Mouse (Mus musculus) midbrain, embryonic 15.5 days (tissue): ENCODE data around the gene Pdgfb. TPM values are rescaled to one million over a fixed set of nuclear protein-coding genes. Genes with fewer than 3 reads are reported as not detected.

ENCODE experiments used
- ATAC-seq: fragments of 200-750 bp; cut with Nextera tagmentation; replicated peaks from 2 replicates; pipeline ENCODE4 v1.8.0; 2017; ENCODE audit warnings: moderate TSS enrichment
- H3K27ac ChIP-seq: fragments of 300-500 bp; sonication (generic); 2 replicates; pipeline ENCODE4 v1.5.1; 2015; ENCODE audit warnings: mild to moderate bottlenecking, inconsistent platforms
- H3K27me3 ChIP-seq: fragments of 300-500 bp; sonication (generic); replicated peaks from 2 replicates; pipeline ENCODE4 v1.6.1; 2015; ENCODE audit warnings: inconsistent platforms
- H3K36me3 ChIP-seq: fragments of 300-500 bp; sonication (generic); replicated peaks from 2 replicates; pipeline ENCODE4 v1.6.1; 2015; ENCODE audit warnings: inconsistent platforms
- H3K4me1 ChIP-seq: fragments of 300-500 bp; sonication (generic); 2 replicates; pipeline ENCODE4 v1.6.1; 2015; ENCODE audit warnings: inconsistent platforms
- H3K4me2 ChIP-seq: fragments of 300-500 bp; sonication (generic); 2 replicates; pipeline ENCODE4 v1.6.1; 2015; ENCODE audit warnings: inconsistent platforms, mild to moderate bottlenecking, moderate library complexity
- H3K4me3 ChIP-seq: fragments of 300-500 bp; sonication (generic); 2 replicates; pipeline ENCODE4 v1.5.1; 2015; ENCODE audit warnings: mild to moderate bottlenecking, inconsistent platforms
- H3K9ac ChIP-seq: fragments of 300-500 bp; sonication (generic); 2 replicates; pipeline ENCODE4 v1.6.1; 2015; ENCODE audit warnings: mild to moderate bottlenecking, inconsistent platforms
- H3K9me3 ChIP-seq: fragments of 300-500 bp; sonication (generic); 2 replicates; pipeline ENCODE4 v1.6.1; 2016; ENCODE audit warnings: inconsistent platforms
- WGBS: fragments of 180-500 bp; shearing (Covaris S2); methylation state at CpG from one replicate; pipeline ENCODE4 v1.1.7; 2015; ENCODE audit warnings: mixed read lengths; 5-methylcytosine and 5-hydroxymethylcytosine counted together
- microRNA-seq: library from miRNA; unstranded; fragments of <30 nt; microRNA quantifications from one replicate; pipeline ENCODE4, GENCODE M21; 2016
- polyA plus RNA-seq: library from polyadenylated mRNA; unstranded; fragments of >200 nt; fragmentation: Nextera tagmentation; extraction: Ambion mirVana; gene quantifications from 2 replicates; pipeline ENCODE4 v1.2.1, GENCODE M21; 2015

Gene Pdgfb
- polyA plus RNA-seq, 1 experiment from 2014 or later: 4.8 TPM

GRCm38 (mm10) chr15:79946790-79947189 lies 68.0 kb downstream of the Pdgfb start:
- H3K4me3 ChIP-seq: no peak overlapping the region
- WGBS: 50% methylated on average over 9 of the region's 9 CpGs
- ATAC-seq: no peak
- H3K9me3 ChIP-seq: no peaks in the 10 kb centered on the region
- H3K4me1 ChIP-seq: peaks cover 24% of the 10 kb centered on the region
- H3K4me2 ChIP-seq: no peak overlapping the region
- no peaks in the 10 kb centered on the region for H3K36me3 ChIP-seq
- H3K9ac ChIP-seq: no peak overlapping the region
- H3K27ac ChIP-seq: no peak overlapping the region
- no peaks in the 10 kb centered on the region; the same call in 1 of the 2 replicates for H3K27me3 ChIP-seq

GRCm38 (mm10) chr15:79946022-79946421 lies 68.8 kb downstream of the Pdgfb start:
- H3K9me3 ChIP-seq: no peaks in the 10 kb centered on the region
- H3K4me1 ChIP-seq: peaks cover 18% of the 10 kb centered on the region
- no peak overlapping the region for H3K27ac ChIP-seq
- no peak overlapping the region for H3K9ac ChIP-seq
- no peaks in the 10 kb centered on the region for H3K36me3 ChIP-seq
- no peak overlapping the region for H3K4me3 ChIP-seq
- no peak overlapping the region for H3K4me2 ChIP-seq
- no peaks in the 10 kb centered on the region; the same call in 1 of the 2 replicates for H3K27me3 ChIP-seq
- ATAC-seq: peak; percentile 83
- 12% methylated on average over 4 of the region's 4 CpGs for WGBS

Small RNAs within 50 kb of the gene (microRNA-seq; reads per million reads assigned to microRNA genes)
- gene Mir7213: 0.92 reads per million

Other genes with a start within 250 kb of the Pdgfb start
- gene Dnal4, start 237.1 kb downstream of the Pdgfb start, polyA plus RNA-seq: 80.6 and 81.1 TPM in 2 replicates
- 52.0 and 54.8 TPM in 2 replicates for gene Nptxr, start 210.2 kb downstream of the Pdgfb start, polyA plus RNA-seq
- 0.42 and 0.98 TPM in 2 replicates for gene Npcd, start 180.7 kb downstream of the Pdgfb start, polyA plus RNA-seq
- gene Cbx6, start 180.3 kb downstream of the Pdgfb start, polyA plus RNA-seq: 70.6 and 75.7 TPM in 2 replicates
- gene Apobec3, start 123.3 kb downstream of the Pdgfb start, polyA plus RNA-seq: 3.5 and 4.0 TPM in 2 replicates
- 4.7 and 5.8 TPM in 2 replicates for gene Cbx7, start 43.9 kb downstream of the Pdgfb start, polyA plus RNA-seq
- gene Syngr1, start 76.4 kb upstream of the Pdgfb start, polyA plus RNA-seq: 61.4 and 62.1 TPM in 2 replicates
- 522 and 525 TPM in 2 replicates for gene Rpl3, start 76.9 kb upstream of the Pdgfb start, polyA plus RNA-seq
- 42.5 and 43.5 TPM in 2 replicates for gene Tab1, start 118.2 kb upstream of the Pdgfb start, polyA plus RNA-seq
- 15.5 and 16.3 TPM in 2 replicates for gene Mgat3, start 158.7 kb upstream of the Pdgfb start, polyA plus RNA-seq
- gene Mief1, start 219.0 kb upstream of the Pdgfb start, polyA plus RNA-seq: 35.8 and 39.3 TPM in 2 replicates
- 2.3 TPM in 1 of 2 replicates, not detected in the other for gene AC140267.1, start 220.9 kb upstream of the Pdgfb start, polyA plus RNA-seq
- gene Atf4, start 240.2 kb upstream of the Pdgfb start, polyA plus RNA-seq: 120 and 121 TPM in 2 replicates
- 69.2 and 75.5 TPM in 2 replicates for gene Rps19bp1, start 249.3 kb upstream of the Pdgfb start, polyA plus RNA-seq